Mouse (Mus musculus) E14TG2a.4 (cell line): ENCODE measurements at regions not wholly inside any gene's neighbourhood (a gene's known extent, or its start where the extent isn't known, plus 50 kb on each side); places are given as distances from the start of the nearest gene placed in this dataset.

Experiments used
- CTCF ChIP-seq: conservative IDR thresholded peaks from 2 replicates; pipeline ENCODE4 v1.5.1; 2014; ENCODE audit warnings: low read length
- NANOG ChIP-seq: IDR thresholded peaks from 2 replicates; pipeline ENCODE4 v1.6.1; 2014; ENCODE audit warnings: borderline replicate concordance, low read length, mixed read lengths

GRCm38 (mm10) chr1:183624266-183624665 is 206.3 kb downstream of the Hhipl2 start:
- TF ChIP-seq CTCF: no peak
- TF ChIP-seq NANOG: no peak
